Mouse (Mus musculus) embryonic facial prominence, embryonic 11.5 days (tissue): ENCODE data around the gene Stat6. TPM values are rescaled to one million over a fixed set of nuclear protein-coding genes. Genes with fewer than 3 reads are reported as not detected.
A peak's percentile ranks its signal among the peaks of the same experiment; 100 is the strongest.

Experiments used
- ATAC-seq: fragments of 200-750 bp; cut with Nextera tagmentation; replicated peaks from 2 replicates; pipeline ENCODE4 v1.8.0; 2017; ENCODE audit warnings: low read depth; ENCODE audit not compliant: insufficient number of reproducible peaks, low FRiP score, low TSS enrichment
- DNase-seq: peaks from one replicate; pipeline ENCODE4 v3.0.0-alpha.2; 2015; ENCODE audit warnings: low spot score
- H3K27ac ChIP-seq: fragments of 300-500 bp; sonication (generic); replicated peaks from 2 replicates; pipeline ENCODE4 v1.5.1; 2014; ENCODE audit warnings: mild to moderate bottlenecking, low read depth, low read length, control low read depth
- H3K27me3 ChIP-seq: fragments of 300-500 bp; sonication (generic); 2 replicates; pipeline ENCODE4 v1.6.1; 2014; ENCODE audit warnings: mild to moderate bottlenecking, low read length, moderate library complexity, mixed read lengths; ENCODE audit not compliant: control insufficient read depth, insufficient read depth
- H3K36me3 ChIP-seq: fragments of 300-500 bp; sonication (generic); replicated peaks from 2 replicates; pipeline ENCODE4 v1.6.1; 2014; ENCODE audit warnings: low read depth, mild to moderate bottlenecking, low read length, moderate library complexity, mixed read lengths; ENCODE audit not compliant: control insufficient read depth, insufficient read depth
- H3K4me1 ChIP-seq: fragments of 300-500 bp; sonication (generic); 2 replicates; pipeline ENCODE4 v1.6.1; 2014; ENCODE audit warnings: low read length, mixed read lengths; ENCODE audit not compliant: control insufficient read depth, insufficient read depth
- H3K4me2 ChIP-seq: fragments of 300-500 bp; sonication (generic); 2 replicates; pipeline ENCODE4 v1.6.1; 2014; ENCODE audit warnings: low read depth, mild to moderate bottlenecking, control low read depth, low read length, moderate library complexity
- H3K4me3 ChIP-seq: fragments of 300-500 bp; sonication (generic); 2 replicates; pipeline ENCODE4 v1.5.1; 2014; ENCODE audit warnings: low read depth, low read length, control low read depth
- H3K9ac ChIP-seq: fragments of 300-500 bp; sonication (generic); replicated peaks from 2 replicates; pipeline ENCODE4 v1.6.1; 2014; ENCODE audit warnings: mild to moderate bottlenecking, control low read depth, low read length
- H3K9me3 ChIP-seq: fragments of 300-500 bp; sonication (generic); replicated peaks from 2 replicates; pipeline ENCODE4 v1.6.1; 2016; ENCODE audit warnings: mild to moderate bottlenecking, low read length, inconsistent platforms, mixed read lengths; ENCODE audit not compliant: control insufficient read depth
- whole genome bisulfite sequencing: fragments of 180-500 bp; shearing (Covaris S2); extraction: QIAGEN DNeasy Blood & Tissue Kit; methylation state at CpG from one replicate; pipeline ENCODE4 v1.1.7; 2014; 5-methylcytosine and 5-hydroxymethylcytosine counted together
- polyA plus RNA-seq: library from polyadenylated mRNA; unstranded; fragments of >200 nt; fragmentation: Nextera tagmentation; extraction: Ambion mirVana; gene quantifications from 2 replicates; pipeline ENCODE4 v1.2.1, GENCODE M21; 2014

Gene Stat6
- polyA plus RNA-seq, 1 experiment from 2014 or later, result 8.2 TPM

GRCm38 (mm10) chr10:127666501-127667268 is 23.9 kb downstream of the Stat6 start, which contains the start of gene Nemp1:
Gene Nemp1, plus strand, starts transcription at chr10:127666901.
- peak within 1 kb of the TSS; percentile 90 for H3K9ac ChIP-seq
- ATAC-seq, result peak; percentile 54
- DNase-seq, result peak; percentile 80
- H3K4me1 ChIP-seq, result peaks cover 29% of the 10 kb centered on the region
- peaks cover 2% of the 10 kb centered on the region; the same call in 1 of the 2 replicates for H3K27me3 ChIP-seq
- peak within 1 kb of the TSS; percentile 80 for H3K4me3 ChIP-seq
- H3K27ac ChIP-seq, result peak within 1 kb of the TSS; percentile 99
- WGBS, result under 1% methylated on average over 50 of the region's 73 CpGs
- peaks cover 2% of the 10 kb centered on the region; the same call in 1 of the 2 replicates for H3K36me3 ChIP-seq
- H3K9me3 ChIP-seq, result no peaks in the 10 kb centered on the region
- peak within 1 kb of the TSS; percentile 58 for H3K4me2 ChIP-seq

- peak overlapping the region; percentile 80 for H3K4me3 ChIP-seq
- H3K27ac ChIP-seq, result peak overlapping the region; percentile 99
- ATAC-seq, result peak; percentile 65
- peak overlapping the region; percentile 90 for H3K9ac ChIP-seq
- DNase-seq, result peak; percentile 96
- peak overlapping the region; percentile 58 for H3K4me2 ChIP-seq
- peaks cover 2% of the 10 kb centered on the region; the same call in 1 of the 2 replicates for H3K36me3 ChIP-seq
- H3K4me1 ChIP-seq, result peaks cover 25% of the 10 kb centered on the region
- peaks cover 2% of the 10 kb centered on the region; the same call in 1 of the 2 replicates for H3K27me3 ChIP-seq
- no peaks in the 10 kb centered on the region for H3K9me3 ChIP-seq
- WGBS, result under 1% methylated on average over 35 of the region's 35 CpGs
Measured at GRCm38 (mm10) chr10:127667269-127668092, 24.7 kb downstream of the Stat6 start.

- no peaks in the 10 kb centered on the region for H3K9me3 ChIP-seq
- H3K4me2 ChIP-seq, result peak within 1 kb of the TSS; percentile 58
- peaks cover 2% of the 10 kb centered on the region; the same call in 1 of the 2 replicates for H3K36me3 ChIP-seq
- DNase-seq (peak; percentile 76), ATAC-seq (peak; percentile 36)
- H3K9ac ChIP-seq, result peak within 1 kb of the TSS; percentile 90
- peak within 1 kb of the TSS; percentile 80 for H3K4me3 ChIP-seq
- H3K27me3 ChIP-seq, result peaks cover 2% of the 10 kb centered on the region; the same call in 1 of the 2 replicates
- H3K27ac ChIP-seq, result peak within 1 kb of the TSS; percentile 99
- whole genome bisulfite sequencing, result 2% methylated on average over 40 of the region's 40 CpGs
- peaks cover 19% of the 10 kb centered on the region for H3K4me1 ChIP-seq
Measured at GRCm38 (mm10) chr10:127668093-127669050, 25.6 kb downstream of the Stat6 start, which contains the start of gene Nab2. Gene Nab2, minus strand, starts transcription at chr10:127668568.

GRCm38 (mm10) chr10:127669170-127669569 is 26.4 kb downstream of the Stat6 start:
- peak; percentile 46 for DNase-seq
- Histone ChIP-seq H3K27ac (peak overlapping the region; percentile 99), H3K4me3 (no peak overlapping the region), H3K4me2 (peak overlapping the region; percentile 32), H3K4me1 (peaks cover 13% of the 10 kb centered on the region), H3K27me3 (no peaks in the 10 kb centered on the region), H3K36me3 (0 out of 2 replicates have a peak, but pooled peaks cover under 1% of the 10 kb centered on the region), H3K9me3 (no peaks in the 10 kb centered on the region), H3K9ac (peak overlapping the region; percentile 39)
- no peak for ATAC-seq
- WGBS, result 11% methylated on average over 7 of the region's 7 CpGs

GRCm38 (mm10) chr10:127670185-127670584 is 27.4 kb downstream of the Stat6 start:
- 96% methylated on average over 2 of the region's 2 CpGs for WGBS
- DNase-seq, result no peak
- peaks cover 6% of the 10 kb centered on the region for H3K4me1 ChIP-seq

GRCm38 (mm10) chr10:127671276-127671675 is 28.5 kb downstream of the Stat6 start:
- Histone ChIP-seq H3K9me3 (no peaks in the 10 kb centered on the region), H3K36me3 (no peaks in the 10 kb centered on the region), H3K27ac (no peak overlapping the region), H3K27me3 (no peaks in the 10 kb centered on the region), H3K4me1 (peaks cover 6% of the 10 kb centered on the region), H3K9ac (no peak overlapping the region), H3K4me3 (no peak overlapping the region), H3K4me2 (no peak overlapping the region)
- DNase-seq (no peak), ATAC-seq (no peak)
- 39% methylated on average over 2 of the region's 2 CpGs for WGBS

More at GRCm38 (mm10) chr10:127670185-127670584, 27.4 kb downstream of the Stat6 start:
- Histone ChIP-seq H3K36me3 (no peaks in the 10 kb centered on the region), H3K9me3 (no peaks in the 10 kb centered on the region), H3K27me3 (no peaks in the 10 kb centered on the region), H3K4me3 (no peak overlapping the region), H3K9ac (no peak overlapping the region), H3K4me2 (no peak overlapping the region), H3K27ac (no peak overlapping the region)
- no peak for ATAC-seq

- H3K4me3 ChIP-seq, result no peak overlapping the region
- no peaks in the 10 kb centered on the region for H3K9me3 ChIP-seq
- no peak for DNase-seq
- H3K9ac ChIP-seq, result no peak overlapping the region
- peaks cover 3% of the 10 kb centered on the region; the same call in 1 of the 2 replicates for H3K4me1 ChIP-seq
- H3K27me3 ChIP-seq, result no peaks in the 10 kb centered on the region
- no peaks in the 10 kb centered on the region for H3K36me3 ChIP-seq
- WGBS, result 89% methylated on average over 6 of the region's 6 CpGs
- H3K27ac ChIP-seq, result no peak overlapping the region
- H3K4me2 ChIP-seq, result no peak overlapping the region
- no peak for ATAC-seq
Measured at GRCm38 (mm10) chr10:127674046-127674655, 31.4 kb downstream of the Stat6 start.
